Mouse (Mus musculus) splenic B cell, adult 2 months (primary cell): ENCODE results near the gene Pkhd1.
A peak's percentile ranks its signal among the peaks of the same experiment; 100 is the strongest.

Source experiments
- DNase-seq: peaks from one replicate; pipeline ENCODE4 v3.0.0-alpha.2; 2011; ENCODE audit warnings: low read depth, low spot score
- H3K27me3 ChIP-seq: 2 replicates; pipeline ENCODE4 v1.6.1; 2012; ENCODE audit warnings: mild to moderate bottlenecking, low read length, moderate library complexity, mixed read lengths; ENCODE audit not compliant: control insufficient read depth, poor library complexity, insufficient read depth, severe bottlenecking
- H3K36me3 ChIP-seq: 2 replicates; pipeline ENCODE4 v1.6.1; 2012; ENCODE audit warnings: mild to moderate bottlenecking, low read length, moderate library complexity, mixed read lengths; ENCODE audit not compliant: control insufficient read depth, poor library complexity, insufficient read depth, severe bottlenecking

Pkhd1 gene

GRCm38 (mm10) chr1:20617849-20618530, at the start of gene Pkhd1:
Pkhd1 (minus strand) TSS chr1:20618064.
- Histone ChIP-seq H3K36me3 (no peaks in the 10 kb centered on the region), H3K27me3 (no peaks in the 10 kb centered on the region)
- DNase-seq, result no peak

DNA sequence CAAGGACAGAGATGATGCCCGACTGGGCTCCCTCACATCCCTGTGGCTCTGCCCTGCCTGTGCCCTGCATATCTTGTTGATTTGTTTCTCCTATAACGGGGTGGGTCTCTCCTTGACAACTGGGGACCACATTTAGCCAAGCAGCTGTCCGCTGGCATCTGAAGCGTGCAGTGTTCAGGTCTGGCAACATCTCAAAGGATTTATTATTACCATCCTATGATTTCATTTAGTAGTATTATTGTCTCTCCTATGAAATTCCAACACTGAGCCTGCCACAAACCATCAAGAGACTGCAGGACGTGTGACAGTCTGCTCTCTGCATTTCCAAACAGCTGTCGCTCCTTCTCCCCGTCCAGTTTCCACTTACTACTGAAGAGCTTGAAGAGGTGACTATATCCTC, 49.7 kb upstream of the Pkhd1 start:
- Histone ChIP-seq H3K27me3 (no peaks in the 10 kb centered on the region), H3K36me3 (no peaks in the 10 kb centered on the region)
- no peak for DNase-seq

DNA sequence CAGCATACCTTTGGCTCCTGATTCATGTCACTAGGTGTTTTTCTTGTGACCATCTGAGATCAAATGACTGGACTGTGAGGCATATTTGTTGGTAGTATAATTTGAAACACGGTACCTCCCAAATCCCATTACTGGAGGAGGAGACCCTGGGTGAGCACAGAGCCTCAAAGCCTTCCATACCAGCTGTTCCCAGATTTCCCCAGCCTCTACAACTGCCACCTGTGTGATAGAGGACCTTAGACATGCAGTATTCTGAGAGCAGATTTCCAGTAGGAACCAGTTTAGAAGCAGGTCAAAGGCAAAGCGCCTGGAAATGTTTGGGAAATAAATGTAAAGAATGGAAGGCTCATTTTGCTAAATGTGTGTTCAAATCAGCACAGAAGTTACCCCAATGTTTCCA, 48.4 kb upstream of the Pkhd1 start:
- DNase-seq, result no peak
- Histone ChIP-seq H3K27me3 (no peaks in the 10 kb centered on the region), H3K36me3 (no peaks in the 10 kb centered on the region)

DNA sequence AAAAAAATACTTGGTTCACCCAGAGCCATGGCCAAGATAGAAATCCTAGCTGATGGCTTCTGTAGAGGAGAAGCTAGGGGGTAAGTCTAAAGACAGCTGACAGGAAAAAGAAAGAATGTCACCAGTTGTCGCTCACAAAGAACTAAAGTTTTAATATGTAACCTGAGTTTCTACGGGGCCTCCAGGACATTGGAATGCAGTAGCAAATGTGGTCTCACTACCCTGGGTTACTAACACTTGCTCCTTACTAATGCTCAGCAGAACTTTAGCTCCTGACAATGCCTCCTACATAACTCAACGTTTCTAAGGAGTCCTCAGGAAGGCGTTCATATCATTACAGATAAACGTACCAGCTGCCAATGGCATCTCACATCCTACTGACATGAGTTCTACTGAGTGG, 37.2 kb upstream of the Pkhd1 start:
- Histone ChIP-seq H3K27me3 (no peaks in the 10 kb centered on the region), H3K36me3 (no peaks in the 10 kb centered on the region)
- no peak for DNase-seq

GRCm38 (mm10) chr1:20653513-20654506, 35.9 kb upstream of the Pkhd1 start:
- DNase-seq, result no peak
- Histone ChIP-seq H3K27me3 (no peaks in the 10 kb centered on the region), H3K36me3 (no peaks in the 10 kb centered on the region)

DNA sequence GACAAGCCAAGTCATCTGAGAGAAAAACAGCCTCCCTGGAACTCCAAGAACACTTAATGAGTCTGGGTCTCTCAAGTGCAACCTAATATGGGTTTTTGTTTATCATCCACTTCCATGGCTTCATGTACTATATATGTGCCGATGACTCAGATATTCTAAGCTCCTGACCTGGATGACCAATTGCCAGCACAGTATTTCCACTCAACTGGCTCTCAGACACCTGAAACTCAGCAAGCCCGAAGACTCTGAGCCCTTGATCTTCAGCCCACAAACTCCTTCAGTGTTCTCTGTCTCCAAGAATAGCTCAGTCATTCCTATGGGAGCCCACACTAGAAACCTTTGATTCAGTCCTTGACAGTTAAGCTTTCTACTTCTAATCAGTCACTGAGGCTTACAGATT, 17.0 kb upstream of the Pkhd1 start:
- Histone ChIP-seq H3K36me3 (no peaks in the 10 kb centered on the region), H3K27me3 (no peaks in the 10 kb centered on the region; the same call in 1 of the 2 replicates)
- DNase-seq, result no peak

- Histone ChIP-seq H3K36me3 (no peaks in the 10 kb centered on the region), H3K27me3 (no peaks in the 10 kb centered on the region; the same call in 1 of the 2 replicates)
- no peak for DNase-seq
These were observed 15.5 kb upstream of the Pkhd1 start for GRCm38 (mm10) chr1:20633276-20633869.

DNA sequence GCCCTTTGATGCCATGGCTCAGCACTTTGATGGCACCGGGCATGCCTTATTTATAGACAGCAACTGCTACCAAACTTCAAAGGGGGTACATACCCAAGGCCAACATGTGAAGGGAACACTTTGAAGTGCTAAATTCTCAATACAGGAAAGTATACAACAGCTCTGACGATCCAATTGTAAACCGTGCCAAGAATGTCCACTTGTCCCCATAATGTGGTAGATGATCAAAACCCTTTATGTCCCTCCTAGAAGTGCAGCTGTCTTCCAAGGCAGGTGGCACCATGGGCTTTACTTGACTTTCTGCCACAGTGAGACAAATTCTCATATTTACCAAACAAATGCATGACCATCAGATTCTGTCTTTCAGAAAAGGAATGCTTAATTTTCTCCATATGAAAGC, 6.7 kb upstream of the Pkhd1 start:
- Histone ChIP-seq H3K27me3 (no peaks in the 10 kb centered on the region), H3K36me3 (no peaks in the 10 kb centered on the region)
- DNase-seq, result no peak

- Histone ChIP-seq H3K27me3 (no peaks in the 10 kb centered on the region), H3K36me3 (no peaks in the 10 kb centered on the region)
- no peak for DNase-seq
These were observed 5.5 kb upstream of the Pkhd1 start for GRCm38 (mm10) chr1:20623375-20623774.

GRCm38 (mm10) chr1:20620611-20621010, 2.7 kb upstream of the Pkhd1 start:
- no peak for DNase-seq
- H3K27me3 ChIP-seq, result no peaks in the 10 kb centered on the region
- no peaks in the 10 kb centered on the region for H3K36me3 ChIP-seq

- no peaks in the 10 kb centered on the region for H3K36me3 ChIP-seq
- DNase-seq, result no peak
- no peaks in the 10 kb centered on the region for H3K27me3 ChIP-seq
These were observed 1.5 kb upstream of the Pkhd1 start for GRCm38 (mm10) chr1:20619363-20619762.

- Histone ChIP-seq H3K36me3 (no peaks in the 10 kb centered on the region), H3K27me3 (no peaks in the 10 kb centered on the region)
- peak; percentile 6 for DNase-seq
These were observed 5.2 kb downstream of the Pkhd1 start for GRCm38 (mm10) chr1:20612643-20613042.

DNA sequence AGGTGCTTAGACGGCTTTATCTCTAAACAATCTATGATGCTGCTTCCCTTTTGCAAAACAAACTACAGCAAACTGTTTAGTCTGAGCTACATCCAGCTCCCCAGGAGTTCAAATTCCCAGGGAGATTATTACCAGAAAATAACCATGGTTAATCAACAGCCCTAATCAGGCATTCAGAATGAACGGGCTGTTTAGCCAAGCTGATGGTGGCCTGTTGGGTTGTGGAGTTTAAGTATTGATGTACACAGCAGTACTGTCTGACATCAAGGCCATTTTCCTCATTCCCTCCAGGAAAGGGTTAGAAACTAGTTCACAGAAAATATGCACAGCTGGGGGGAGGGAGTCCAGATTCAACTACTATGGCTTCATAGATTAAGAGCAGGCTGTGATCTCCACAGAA, 12.4 kb downstream of the Pkhd1 start:
- DNase-seq, result no peak
- H3K27me3 ChIP-seq, result no peaks in the 10 kb centered on the region
- no peaks in the 10 kb centered on the region for H3K36me3 ChIP-seq

GRCm38 (mm10) chr1:20590488-20590887, 27.4 kb downstream of the Pkhd1 start:
- no peaks in the 10 kb centered on the region for H3K27me3 ChIP-seq
- H3K36me3 ChIP-seq, result no peaks in the 10 kb centered on the region
- no peak for DNase-seq

GRCm38 (mm10) chr1:20571469-20571868, 46.4 kb downstream of the Pkhd1 start:
- Histone ChIP-seq H3K36me3 (no peaks in the 10 kb centered on the region), H3K27me3 (no peaks in the 10 kb centered on the region)
- no peak for DNase-seq
